Mouse (Mus musculus): ENCODE results near the gene Ccdc33. TPM values are rescaled to one million over a fixed set of nuclear protein-coding genes. Genes with fewer than 3 reads are reported as not detected.

Gene Ccdc33
- polyA plus RNA-seq, 1 experiment from 2014 or later = 0.07 TPM

GRCm38 (mm10) chr9:58150733-58151361 lies 32.2 kb upstream of the Ccdc33 start:
- Histone ChIP-seq H3K27ac (replicated peaks) (no peak overlapping the region), H3K4me2 (no peak overlapping the region), H3K36me3 (no peaks in the 10 kb centered on the region), H3K4me1 (peaks cover 25% of the 10 kb centered on the region), H3K4me3 (no peak overlapping the region), H3K9ac (no peak overlapping the region), H3K9me3 (no peaks in the 10 kb centered on the region), H3K27me3 (replicated peaks) (peaks cover 40% of the 10 kb centered on the region)
- ATAC-seq (ENCODE audit: extremely low read depth, insufficient number of reproducible peaks, low FRiP score, low TSS enrichment) = no peak
- 67% methylated on average over 4 of the region's 4 CpGs for WGBS

- no peak overlapping the region for H3K4me2 ChIP-seq
- no peaks in the 10 kb centered on the region for H3K9me3 ChIP-seq
- no peaks in the 10 kb centered on the region for H3K36me3 ChIP-seq
- no peak overlapping the region for H3K4me3 ChIP-seq
- H3K4me1 ChIP-seq = peaks cover 18% of the 10 kb centered on the region
- H3K9ac ChIP-seq = no peak overlapping the region
- 60% methylated on average over 2 of the region's 2 CpGs for WGBS
- peaks cover 51% of the 10 kb centered on the region for H3K27me3 ChIP-seq (replicated peaks)
- ATAC-seq (ENCODE audit: extremely low read depth, insufficient number of reproducible peaks, low FRiP score, low TSS enrichment) = no peak
- no peak overlapping the region for H3K27ac ChIP-seq (replicated peaks)
Observed at GRCm38 (mm10) chr9:58148806-58149205, 30.2 kb upstream of the Ccdc33 start.

- Histone ChIP-seq H3K36me3 (no peaks in the 10 kb centered on the region), H3K4me2 (no peak overlapping the region), H3K27ac (replicated peaks) (no peak overlapping the region), H3K4me1 (peaks cover 12% of the 10 kb centered on the region; the same call in 1 of the 2 replicates), H3K9me3 (no peaks in the 10 kb centered on the region), H3K9ac (no peak overlapping the region), H3K27me3 (replicated peaks) (peaks cover 68% of the 10 kb centered on the region), H3K4me3 (no peak overlapping the region)
- 72% methylated on average over 5 of the region's 5 CpGs for whole genome bisulfite sequencing
- no peak for ATAC-seq (ENCODE audit: extremely low read depth, insufficient number of reproducible peaks, low FRiP score, low TSS enrichment)
Observed at GRCm38 (mm10) chr9:58145417-58145816, 26.8 kb upstream of the Ccdc33 start.

- Histone ChIP-seq H3K9ac (no peak overlapping the region), H3K4me2 (no peak overlapping the region), H3K4me3 (no peak overlapping the region), H3K9me3 (no peaks in the 10 kb centered on the region), H3K27me3 (replicated peaks) (peaks cover 70% of the 10 kb centered on the region), H3K27ac (replicated peaks) (no peak overlapping the region), H3K36me3 (no peaks in the 10 kb centered on the region), H3K4me1 (peaks cover 19% of the 10 kb centered on the region)
- ATAC-seq (ENCODE audit: extremely low read depth, insufficient number of reproducible peaks, low FRiP score, low TSS enrichment) = no peak
- 60% methylated on average over 1 of the region's 1 CpGs for WGBS
Observed at GRCm38 (mm10) chr9:58144664-58145063, 26.0 kb upstream of the Ccdc33 start.

GRCm38 (mm10) chr9:58143419-58143818 lies 24.8 kb upstream of the Ccdc33 start:
- H3K27me3 ChIP-seq (replicated peaks) = peaks cover 70% of the 10 kb centered on the region
- H3K9ac ChIP-seq = no peak overlapping the region
- WGBS = 27% methylated on average over 7 of the region's 7 CpGs
- H3K4me3 ChIP-seq = no peak overlapping the region
- no peaks in the 10 kb centered on the region for H3K9me3 ChIP-seq
- no peak overlapping the region for H3K4me2 ChIP-seq
- ATAC-seq (ENCODE audit: extremely low read depth, insufficient number of reproducible peaks, low FRiP score, low TSS enrichment) = no peak
- peaks cover 22% of the 10 kb centered on the region for H3K4me1 ChIP-seq
- H3K36me3 ChIP-seq = no peaks in the 10 kb centered on the region
- no peak overlapping the region for H3K27ac ChIP-seq (replicated peaks)

- no peak for ATAC-seq (ENCODE audit: extremely low read depth, insufficient number of reproducible peaks, low FRiP score, low TSS enrichment)
- Histone ChIP-seq H3K4me3 (no peak overlapping the region), H3K36me3 (no peaks in the 10 kb centered on the region), H3K27me3 (replicated peaks) (peaks cover 82% of the 10 kb centered on the region), H3K4me2 (no peak overlapping the region), H3K9me3 (no peaks in the 10 kb centered on the region), H3K4me1 (peaks cover 36% of the 10 kb centered on the region), H3K9ac (no peak overlapping the region; the same call in 1 of the 2 replicates), H3K27ac (replicated peaks) (no peak overlapping the region)
- 38% methylated on average over 6 of the region's 6 CpGs for WGBS
Observed at GRCm38 (mm10) chr9:58139947-58140346, 21.3 kb upstream of the Ccdc33 start.

GRCm38 (mm10) chr9:58135921-58136321 lies 17.3 kb upstream of the Ccdc33 start:
- H3K9ac ChIP-seq = no peak overlapping the region
- WGBS = 23% methylated on average over 2 of the region's 2 CpGs
- no peak overlapping the region for H3K4me2 ChIP-seq
- ATAC-seq (ENCODE audit: extremely low read depth, insufficient number of reproducible peaks, low FRiP score, low TSS enrichment) = no peak
- peaks cover 54% of the 10 kb centered on the region for H3K4me1 ChIP-seq
- no peaks in the 10 kb centered on the region for H3K36me3 ChIP-seq
- peaks cover 98% of the 10 kb centered on the region for H3K27me3 ChIP-seq (replicated peaks)
- no peak overlapping the region for H3K27ac ChIP-seq (replicated peaks)
- no peaks in the 10 kb centered on the region for H3K9me3 ChIP-seq
- no peak overlapping the region for H3K4me3 ChIP-seq

- WGBS = 28% methylated on average over 7 of the region's 7 CpGs
- Histone ChIP-seq H3K4me2 (no peak overlapping the region), H3K27me3 (replicated peaks) (peaks cover 96% of the 10 kb centered on the region), H3K4me3 (no peak overlapping the region), H3K36me3 (no peaks in the 10 kb centered on the region), H3K27ac (replicated peaks) (no peak overlapping the region), H3K9ac (no peak overlapping the region), H3K4me1 (peaks cover 58% of the 10 kb centered on the region), H3K9me3 (no peaks in the 10 kb centered on the region)
- no peak for ATAC-seq (ENCODE audit: extremely low read depth, insufficient number of reproducible peaks, low FRiP score, low TSS enrichment)
Observed at GRCm38 (mm10) chr9:58134906-58135305, 16.3 kb upstream of the Ccdc33 start.

GRCm38 (mm10) chr9:58133893-58134884 lies 15.6 kb upstream of the Ccdc33 start:
- no peak overlapping the region for H3K9ac ChIP-seq
- WGBS = 16% methylated on average over 17 of the region's 17 CpGs
- H3K27me3 ChIP-seq (replicated peaks) = peaks cover 96% of the 10 kb centered on the region
- H3K27ac ChIP-seq (replicated peaks) = no peak overlapping the region
- H3K4me1 ChIP-seq = peaks cover 60% of the 10 kb centered on the region
- no peak for ATAC-seq (ENCODE audit: extremely low read depth, insufficient number of reproducible peaks, low FRiP score, low TSS enrichment)
- no peak overlapping the region for H3K4me3 ChIP-seq
- no peak overlapping the region for H3K4me2 ChIP-seq
- H3K9me3 ChIP-seq = no peaks in the 10 kb centered on the region
- H3K36me3 ChIP-seq = no peaks in the 10 kb centered on the region

- peaks cover 91% of the 10 kb centered on the region for H3K27me3 ChIP-seq (replicated peaks)
- H3K9ac ChIP-seq = no peak overlapping the region
- H3K4me1 ChIP-seq = peaks cover 70% of the 10 kb centered on the region
- no peak overlapping the region for H3K27ac ChIP-seq (replicated peaks)
- no peak for ATAC-seq (ENCODE audit: extremely low read depth, insufficient number of reproducible peaks, low FRiP score, low TSS enrichment)
- H3K9me3 ChIP-seq = no peaks in the 10 kb centered on the region
- 62% methylated on average over 7 of the region's 7 CpGs for WGBS
- H3K4me2 ChIP-seq = no peak overlapping the region
- H3K36me3 ChIP-seq = no peaks in the 10 kb centered on the region
- no peak overlapping the region for H3K4me3 ChIP-seq
Observed at GRCm38 (mm10) chr9:58131735-58132134, 13.1 kb upstream of the Ccdc33 start.

- Histone ChIP-seq H3K4me1 (peaks cover 66% of the 10 kb centered on the region), H3K27me3 (replicated peaks) (peaks cover 83% of the 10 kb centered on the region), H3K36me3 (no peaks in the 10 kb centered on the region), H3K4me2 (no peak overlapping the region), H3K27ac (replicated peaks) (no peak overlapping the region), H3K4me3 (no peak overlapping the region), H3K9me3 (no peaks in the 10 kb centered on the region), H3K9ac (no peak overlapping the region)
- ATAC-seq (ENCODE audit: extremely low read depth, insufficient number of reproducible peaks, low FRiP score, low TSS enrichment) = no peak
- WGBS = 27% methylated on average over 3 of the region's 3 CpGs
Observed at GRCm38 (mm10) chr9:58130909-58131308, 12.3 kb upstream of the Ccdc33 start.

All from heart, embryonic 13.5 days (tissue).